Mouse (Mus musculus) stomach, embryonic 16.5 days (tissue): ENCODE data around the gene Poll. TPM values are rescaled to one million over a fixed set of nuclear protein-coding genes. Genes with fewer than 3 reads are reported as not detected.
A peak's percentile ranks its signal among the peaks of the same experiment; 100 is the strongest.

Experiments used
- ATAC-seq: fragments of 200-750 bp; cut with Nextera tagmentation; 2 replicates; pipeline ENCODE4 v1.8.0; 2017; ENCODE audit warnings: moderate number of reproducible peaks, moderate TSS enrichment; ENCODE audit not compliant: insufficient read depth, low FRiP score
- H3K27ac ChIP-seq: fragments of 300-500 bp; sonication (generic); 2 replicates; pipeline ENCODE4 v1.5.1; 2014; ENCODE audit warnings: low read length
- H3K27me3 ChIP-seq: fragments of 300-500 bp; sonication (generic); 2 replicates; pipeline ENCODE4 v1.6.1; 2014; ENCODE audit warnings: low read length, control low read depth, mixed read lengths; ENCODE audit not compliant: control insufficient read depth, insufficient read depth
- H3K36me3 ChIP-seq: fragments of 300-500 bp; sonication (generic); 2 replicates; pipeline ENCODE4 v1.6.1; 2014; ENCODE audit warnings: low read length; ENCODE audit not compliant: control insufficient read depth, insufficient read depth
- H3K4me1 ChIP-seq: fragments of 300-500 bp; sonication (generic); 2 replicates; pipeline ENCODE4 v1.6.1; 2014; ENCODE audit warnings: low read length, control low read depth, mixed read lengths; ENCODE audit not compliant: control insufficient read depth, insufficient read depth
- H3K4me2 ChIP-seq: fragments of 300-500 bp; sonication (generic); 2 replicates; pipeline ENCODE4 v1.6.1; 2014; ENCODE audit warnings: low read depth, low read length, mixed read lengths
- H3K4me3 ChIP-seq: fragments of 300-500 bp; sonication (generic); replicated peaks from 2 replicates; pipeline ENCODE4 v1.5.1; 2014; ENCODE audit warnings: mild to moderate bottlenecking, low read length
- H3K9ac ChIP-seq: fragments of 300-500 bp; sonication (generic); 2 replicates; pipeline ENCODE4 v1.6.1; 2014; ENCODE audit warnings: low read length
- H3K9me3 ChIP-seq: fragments of 300-500 bp; sonication (generic); replicated peaks from 2 replicates; pipeline ENCODE4 v1.6.1; 2016; ENCODE audit warnings: low read length, control low read depth; ENCODE audit not compliant: control insufficient read depth
- WGBS: fragments of 180-500 bp; shearing (Covaris S2); extraction: QIAGEN DNeasy Blood & Tissue Kit; methylation state at CpG from one replicate; pipeline ENCODE4 v1.1.7; 2014; 5-methylcytosine and 5-hydroxymethylcytosine counted together
- polyA plus RNA-seq: library from polyadenylated mRNA; unstranded; fragments of >200 nt; fragmentation: Nextera tagmentation; extraction: Ambion mirVana; gene quantifications from 2 replicates; pipeline ENCODE4 v1.2.1, GENCODE M21; 2015

The Poll gene
- polyA plus RNA-seq, 1 experiment from 2014 or later, result 13.2 TPM

GRCm38 (mm10) chr19:45594079-45594478, 33.7 kb upstream of the Poll start:
- WGBS, result 92% methylated on average over 7 of the region's 7 CpGs

GRCm38 (mm10) chr19:45592916-45593315, 32.6 kb upstream of the Poll start:
- H3K9ac ChIP-seq, result no peak overlapping the region
- no peaks in the 10 kb centered on the region for H3K36me3 ChIP-seq
- H3K4me2 ChIP-seq, result no peak overlapping the region
- ATAC-seq, result no peak; the same call in 1 of the 2 replicates
- WGBS, result 89% methylated on average over 9 of the region's 9 CpGs
- H3K9me3 ChIP-seq, result no peaks in the 10 kb centered on the region
- H3K4me3 ChIP-seq, result no peak overlapping the region
- H3K4me1 ChIP-seq, result peaks cover 17% of the 10 kb centered on the region
- no peak overlapping the region for H3K27ac ChIP-seq
- no peaks in the 10 kb centered on the region for H3K27me3 ChIP-seq

More at GRCm38 (mm10) chr19:45594079-45594478, 33.7 kb upstream of the Poll start:
- no peaks in the 10 kb centered on the region for H3K27me3 ChIP-seq
- H3K36me3 ChIP-seq, result no peaks in the 10 kb centered on the region
- peaks cover 17% of the 10 kb centered on the region for H3K4me1 ChIP-seq
- no peak for ATAC-seq
- no peak overlapping the region for H3K4me2 ChIP-seq
- H3K27ac ChIP-seq, result no peak overlapping the region
- H3K9ac ChIP-seq, result no peak overlapping the region
- no peaks in the 10 kb centered on the region for H3K9me3 ChIP-seq
- H3K4me3 ChIP-seq, result no peak overlapping the region

- Histone ChIP-seq H3K36me3 (no peaks in the 10 kb centered on the region), H3K4me1 (peaks cover 17% of the 10 kb centered on the region), H3K27me3 (no peaks in the 10 kb centered on the region), H3K9ac (0 out of 2 replicates have a peak overlapping the region, but pooled peaks have one; percentile 26), H3K9me3 (no peaks in the 10 kb centered on the region), H3K27ac (peak overlapping the region; percentile 62), H3K4me3 (no peak overlapping the region), H3K4me2 (0 out of 2 replicates have a peak overlapping the region, but pooled peaks have one; percentile 15)
- WGBS, result 55% methylated on average over 7 of the region's 7 CpGs
- ATAC-seq, result no peak; the same call in 1 of the 2 replicates
Measured at GRCm38 (mm10) chr19:45591704-45592103, 31.4 kb upstream of the Poll start.

GRCm38 (mm10) chr19:45589761-45590160, 29.4 kb upstream of the Poll start:
- no peak for ATAC-seq
- Histone ChIP-seq H3K4me1 (peaks cover 17% of the 10 kb centered on the region), H3K27ac (no peak overlapping the region), H3K9me3 (no peaks in the 10 kb centered on the region), H3K36me3 (no peaks in the 10 kb centered on the region), H3K27me3 (no peaks in the 10 kb centered on the region), H3K4me3 (no peak overlapping the region), H3K4me2 (no peak overlapping the region), H3K9ac (no peak overlapping the region)
- 92% methylated on average over 6 of the region's 6 CpGs for WGBS

- H3K36me3 ChIP-seq, result no peaks in the 10 kb centered on the region
- no peak overlapping the region for H3K27ac ChIP-seq
- ATAC-seq, result no peak
- H3K27me3 ChIP-seq, result no peaks in the 10 kb centered on the region
- H3K9ac ChIP-seq, result no peak overlapping the region
- no peak overlapping the region for H3K4me3 ChIP-seq
- H3K4me1 ChIP-seq, result peaks cover 16% of the 10 kb centered on the region
- no peak overlapping the region for H3K4me2 ChIP-seq
- no peaks in the 10 kb centered on the region for H3K9me3 ChIP-seq
- 84% methylated on average over 6 of the region's 6 CpGs for WGBS
Measured at GRCm38 (mm10) chr19:45587509-45588292, 27.4 kb upstream of the Poll start.

DNA sequence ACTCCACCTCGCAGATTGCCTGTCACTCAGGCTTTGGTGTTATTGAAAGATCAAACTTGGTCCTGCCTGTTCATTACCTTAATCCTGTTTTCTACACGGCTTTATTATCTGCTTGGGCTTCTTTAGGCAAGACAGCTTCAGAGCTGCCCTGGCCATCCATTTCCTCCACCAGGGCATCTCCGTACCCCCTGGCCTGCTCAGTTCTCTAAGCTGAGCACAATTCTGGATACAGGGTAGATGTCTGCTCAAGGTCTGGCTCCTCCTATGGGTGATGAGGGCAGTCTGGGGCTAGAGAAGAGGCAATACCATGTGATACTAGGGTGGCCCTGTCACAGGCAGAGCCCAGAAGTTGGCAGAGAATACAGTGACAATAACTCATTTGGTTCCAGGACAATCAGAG, 26.5 kb upstream of the Poll start:
- H3K4me2 ChIP-seq, result no peak overlapping the region
- H3K36me3 ChIP-seq, result no peaks in the 10 kb centered on the region
- no peaks in the 10 kb centered on the region for H3K27me3 ChIP-seq
- WGBS, result 71% methylated on average over 3 of the region's 3 CpGs
- no peak overlapping the region for H3K27ac ChIP-seq
- H3K9me3 ChIP-seq, result no peaks in the 10 kb centered on the region
- H3K9ac ChIP-seq, result no peak overlapping the region
- H3K4me1 ChIP-seq, result peaks cover 7% of the 10 kb centered on the region
- no peak for ATAC-seq
- no peak overlapping the region for H3K4me3 ChIP-seq

DNA sequence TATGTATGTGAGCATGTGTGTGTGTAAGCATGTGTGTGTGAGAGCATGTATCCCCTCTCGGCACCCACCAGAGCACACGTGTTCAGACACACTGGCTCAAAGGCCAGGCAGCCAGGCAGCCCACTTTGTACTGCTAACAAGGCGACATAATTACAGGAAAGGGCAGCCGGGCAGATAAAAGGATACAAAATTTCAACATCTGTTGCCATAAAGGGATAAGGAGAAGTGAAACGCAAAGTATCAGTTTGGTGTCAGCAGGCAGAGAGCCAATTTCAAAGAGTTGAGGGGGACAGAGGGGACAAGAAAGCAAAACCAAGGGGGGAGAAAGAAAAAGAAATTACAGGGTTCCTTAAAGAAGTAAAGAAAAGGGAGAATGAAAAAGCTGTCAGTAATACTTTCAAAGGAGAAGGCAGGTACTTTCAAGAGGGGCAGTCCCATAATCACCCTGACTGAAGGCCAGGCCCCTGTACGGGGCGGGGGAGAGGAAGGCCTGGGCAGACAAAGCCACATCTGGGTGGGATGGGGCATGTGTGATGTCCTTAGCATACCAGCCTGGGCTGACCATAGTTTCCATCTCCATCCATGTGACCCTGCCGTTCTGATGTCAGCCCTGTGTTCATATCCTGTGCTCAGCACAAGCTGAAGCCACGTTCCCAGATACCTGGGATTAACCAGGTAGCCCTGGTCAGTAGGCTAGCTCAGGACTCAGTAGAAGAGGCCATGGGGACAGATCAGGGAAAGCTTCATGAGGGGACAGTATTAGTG, 24.7 kb upstream of the Poll start:
- 0 out of 2 replicates have a peak, but pooled peaks cover 4% of the 10 kb centered on the region for H3K36me3 ChIP-seq
- no peaks in the 10 kb centered on the region for H3K9me3 ChIP-seq
- no peak overlapping the region for H3K9ac ChIP-seq
- H3K4me3 ChIP-seq, result no peak overlapping the region
- no peak overlapping the region for H3K4me2 ChIP-seq
- WGBS, result 64% methylated on average over 9 of the region's 9 CpGs
- no peaks in the 10 kb centered on the region for H3K4me1 ChIP-seq
- H3K27ac ChIP-seq, result no peak overlapping the region
- ATAC-seq, result no peak
- no peaks in the 10 kb centered on the region for H3K27me3 ChIP-seq

DNA sequence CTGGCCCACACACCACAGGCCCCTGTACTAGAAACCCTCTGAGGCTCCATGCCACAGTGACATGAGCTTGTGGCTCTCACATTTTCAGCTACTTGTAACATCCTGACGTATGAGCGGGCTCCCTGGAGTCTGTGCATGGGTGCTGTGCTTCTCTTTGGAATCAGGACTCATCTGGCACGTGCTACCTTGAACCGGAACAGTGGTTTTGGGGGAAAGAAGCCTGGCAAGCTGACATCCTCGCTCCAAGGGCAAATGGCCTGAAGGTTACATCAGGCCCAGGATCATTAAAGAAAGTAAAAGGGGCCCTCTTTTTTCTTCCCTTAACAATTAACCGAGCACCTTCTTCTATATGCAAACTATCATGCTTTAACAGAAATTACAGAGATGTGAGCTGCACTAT, 22.8 kb upstream of the Poll start:
- Histone ChIP-seq H3K4me2 (no peak overlapping the region), H3K4me3 (no peak overlapping the region), H3K36me3 (0 out of 2 replicates have a peak, but pooled peaks cover 4% of the 10 kb centered on the region), H3K27ac (no peak overlapping the region), H3K9me3 (no peaks in the 10 kb centered on the region), H3K4me1 (no peaks in the 10 kb centered on the region), H3K27me3 (no peaks in the 10 kb centered on the region), H3K9ac (no peak overlapping the region)
- no peak for ATAC-seq
- WGBS, result 86% methylated on average over 6 of the region's 6 CpGs

DNA sequence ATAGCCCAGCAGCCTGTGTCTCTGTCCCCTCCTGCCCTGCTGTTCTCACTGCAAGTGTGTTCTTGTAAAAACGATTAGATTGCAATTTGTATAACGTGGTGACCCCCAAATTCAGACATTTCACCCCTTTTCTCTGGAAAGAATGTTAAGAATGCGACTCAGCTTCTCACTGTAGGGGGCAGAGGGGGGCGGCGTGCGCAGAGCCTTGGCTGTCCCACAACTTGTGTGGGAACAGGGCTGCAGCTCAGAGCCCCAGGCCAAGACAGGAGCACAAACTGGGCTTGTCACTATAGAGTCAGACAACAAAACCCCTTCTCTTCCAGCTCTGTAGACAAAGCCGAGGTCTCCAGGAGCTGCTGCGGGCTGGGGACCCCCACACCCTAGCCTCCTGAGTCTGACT, 21.8 kb upstream of the Poll start:
- Histone ChIP-seq H3K27me3 (no peaks in the 10 kb centered on the region), H3K4me3 (no peak overlapping the region), H3K4me2 (no peak overlapping the region), H3K27ac (no peak overlapping the region), H3K4me1 (0 out of 2 replicates have a peak, but pooled peaks cover 4% of the 10 kb centered on the region), H3K9me3 (no peaks in the 10 kb centered on the region), H3K9ac (peak overlapping the region; percentile 38; the same call in 1 of the 2 replicates), H3K36me3 (peaks cover 4% of the 10 kb centered on the region; the same call in 1 of the 2 replicates)
- no peak for ATAC-seq
- WGBS, result 27% methylated on average over 8 of the region's 8 CpGs
